Comparison of ENCODE assay signal across 8 mouse cellular contexts in genomic region chr3:96696766-96697732, GRCm38 (mm10). TPM values are rescaled to one million over a fixed set of nuclear protein-coding genes. Genes with fewer than 3 reads are reported as not detected.
DNase-seq lines count a peak whose midpoint lies in the region; ATAC-seq lines count a peak whose summit lies in the region.

No protein-coding gene starts in this region.

- H3K27ac ChIP-seq in hindbrain, embryonic 15.5 days (replicated peaks), result peak overlapping the region; percentile 92

- peak overlapping the region; percentile 62 for H3K4me2 ChIP-seq in hindbrain, embryonic 15.5 days

- peak; percentile 91 for ATAC-seq in hindbrain, embryonic 15.5 days (ENCODE audit: low FRiP score, low read depth)

- no peaks in the 10 kb centered on the region for H3K9me3 ChIP-seq in hindbrain, embryonic 15.5 days

- peaks cover 14% of the 10 kb centered on the region for H3K36me3 ChIP-seq in hindbrain, embryonic 15.5 days

- H3K4me1 ChIP-seq in hindbrain, embryonic 15.5 days (replicated peaks), result peaks cover 17% of the 10 kb centered on the region

- DNase-seq in T-cell, adult 2 months (ENCODE audit: low spot score), result peak; percentile 66
- DNase-seq in cerebellum, postnatal 36 days, result peak; percentile 78 to 85
- DNase-seq in frontal cortex, postnatal 36 days (ENCODE audit: low spot score in 2 of 2), result peak; percentile 80 to 81
- DNase-seq in left cerebral cortex, adult 11 months (ENCODE audit: low spot score), result peak; percentile 63
- DNase-seq in lung, postnatal 36 days, result peak; percentile 91
- DNase-seq in retina, embryonic 14.5 days (ENCODE audit: low spot score), result peak; percentile 92
- peak; percentile 68 for DNase-seq in thymus, postnatal 36 days

- H3K27me3 ChIP-seq in hindbrain, embryonic 15.5 days, result no peaks in the 10 kb centered on the region

- peak overlapping the region; percentile 94 for H3K4me3 ChIP-seq in hindbrain, embryonic 15.5 days

- under 1% methylated on average over 79 of the region's 85 CpGs for WGBS in hindbrain, embryonic 15.5 days

- peak overlapping the region; percentile 90 for H3K9ac ChIP-seq in hindbrain, embryonic 15.5 days

RNA-seq across cellular contexts. Expression of gene Pias3, which starts 0.9 kb away (rescaled TPM):
- 38.3 and 42.6 TPM in 2 replicates for polyA plus RNA-seq in hindbrain, embryonic 15.5 days (2015; fragmentation: Nextera tagmentation; extraction: Ambion mirVana)

RNA-seq across cellular contexts. Expression of gene Nudt17, which starts 11.3 kb away (rescaled TPM):
- polyA plus RNA-seq in hindbrain, embryonic 15.5 days (2015; fragmentation: Nextera tagmentation; extraction: Ambion mirVana), result 19.0 and 19.4 TPM in 2 replicates

RNA-seq across cellular contexts. Expression of gene Ankrd35, which starts 27.1 kb away (rescaled TPM):
- 2.2 and 2.7 TPM in 2 replicates for polyA plus RNA-seq in hindbrain, embryonic 15.5 days (2015; fragmentation: Nextera tagmentation; extraction: Ambion mirVana)

RNA-seq across cellular contexts. Expression of gene Polr3c, which starts 30.4 kb away (rescaled TPM):
- 29.7 and 31.1 TPM in 2 replicates for polyA plus RNA-seq in hindbrain, embryonic 15.5 days (2015; fragmentation: Nextera tagmentation; extraction: Ambion mirVana)

RNA-seq across cellular contexts. Expression of gene Rnf115, which starts 30.4 kb away (rescaled TPM):
- 72.2 and 76.6 TPM in 2 replicates for polyA plus RNA-seq in hindbrain, embryonic 15.5 days (2015; fragmentation: Nextera tagmentation; extraction: Ambion mirVana)

Comparison
In these comparisons a context has a peak if more than half of its experiments do, and no peak if none do; other contexts are left out.
1. Peak in every context shown above with its lines: DNase-seq, ATAC-seq, H3K4me3 ChIP-seq and H3K27ac ChIP-seq.